Mouse (Mus musculus): ENCODE data around the gene Ptrh2. TPM values are rescaled to one million over a fixed set of nuclear protein-coding genes. Genes with fewer than 3 reads are reported as not detected.
"Not testable (repeated sequence)": the region's sequence is repeated elsewhere in the genome, so short reads cannot be mapped to it uniquely, and the experiment has no call there.

Gene Ptrh2
- polyA plus RNA-seq, 1 experiment from 2014 or later = 30.2 TPM

GRCm38 (mm10) chr11:86717306-86718065, 33.7 kb downstream of the Ptrh2 start:
- Histone ChIP-seq H3K36me3 (peaks cover 86% of the 10 kb centered on the region), H3K9me3 (no peaks in the 10 kb centered on the region), H3K27me3 (ENCODE audit: insufficient read depth, poor library complexity, severe bottlenecking) (no peaks in the 10 kb centered on the region), H3K4me3 (no peak overlapping the region), H3K4me1 (no peaks in the 10 kb centered on the region), H3K27ac (no peak overlapping the region)
- WGBS = 94% methylated on average over 6 of the region's 6 CpGs
- DNase-seq (ENCODE audit: low spot score) = no peak

- H3K27me3 ChIP-seq (ENCODE audit: insufficient read depth, poor library complexity, severe bottlenecking) = no peaks in the 10 kb centered on the region
- DNase-seq (ENCODE audit: low spot score) = no peak
- 97% methylated on average over 3 of the region's 3 CpGs for WGBS
- H3K27ac ChIP-seq = no peak overlapping the region
- no peaks in the 10 kb centered on the region for H3K4me1 ChIP-seq
- H3K9me3 ChIP-seq = no peaks in the 10 kb centered on the region
- no peak overlapping the region for H3K4me3 ChIP-seq
- peaks cover 84% of the 10 kb centered on the region for H3K36me3 ChIP-seq
Measured at GRCm38 (mm10) chr11:86718369-86718768, 34.6 kb downstream of the Ptrh2 start.

- Histone ChIP-seq H3K9me3 (no peaks in the 10 kb centered on the region), H3K36me3 (peaks cover 89% of the 10 kb centered on the region), H3K27ac (no peak overlapping the region), H3K4me3 (no peak overlapping the region), H3K4me1 (no peaks in the 10 kb centered on the region), H3K27me3 (ENCODE audit: insufficient read depth, poor library complexity, severe bottlenecking) (no peaks in the 10 kb centered on the region)
- 91% methylated on average over 8 of the region's 8 CpGs for WGBS
- DNase-seq (ENCODE audit: low spot score) = no peak
Measured at GRCm38 (mm10) chr11:86719390-86719789, 35.6 kb downstream of the Ptrh2 start.

GRCm38 (mm10) chr11:86724004-86724403, 40.2 kb downstream of the Ptrh2 start:
- no peaks in the 10 kb centered on the region for H3K9me3 ChIP-seq
- H3K27ac ChIP-seq = no peak overlapping the region
- H3K4me1 ChIP-seq = no peaks in the 10 kb centered on the region
- DNase-seq (ENCODE audit: low spot score) = no peak
- H3K4me3 ChIP-seq = no peak overlapping the region
- H3K36me3 ChIP-seq = peaks cover 84% of the 10 kb centered on the region
- no peaks in the 10 kb centered on the region for H3K27me3 ChIP-seq (ENCODE audit: insufficient read depth, poor library complexity, severe bottlenecking)
- WGBS = 91% methylated on average over 3 of the region's 3 CpGs

GRCm38 (mm10) chr11:86724982-86725381, 41.2 kb downstream of the Ptrh2 start:
- Histone ChIP-seq H3K27ac (no peak overlapping the region), H3K4me1 (no peaks in the 10 kb centered on the region), H3K9me3 (no peaks in the 10 kb centered on the region), H3K4me3 (no peak overlapping the region), H3K27me3 (ENCODE audit: insufficient read depth, poor library complexity, severe bottlenecking) (no peaks in the 10 kb centered on the region), H3K36me3 (peaks cover 81% of the 10 kb centered on the region)
- WGBS = 90% methylated on average over 7 of the region's 7 CpGs
- no peak for DNase-seq (ENCODE audit: low spot score)

- H3K4me1 ChIP-seq = no peaks in the 10 kb centered on the region
- no peaks in the 10 kb centered on the region for H3K27me3 ChIP-seq (ENCODE audit: insufficient read depth, poor library complexity, severe bottlenecking)
- no peak for DNase-seq (ENCODE audit: low spot score)
- H3K27ac ChIP-seq = no peak overlapping the region
- H3K4me3 ChIP-seq = no peak overlapping the region
- peaks cover 81% of the 10 kb centered on the region for H3K36me3 ChIP-seq
- H3K9me3 ChIP-seq = no peaks in the 10 kb centered on the region
Measured at GRCm38 (mm10) chr11:86725607-86726006, 41.8 kb downstream of the Ptrh2 start.

GRCm38 (mm10) chr11:86731443-86731842, 47.7 kb downstream of the Ptrh2 start:
- Histone ChIP-seq H3K4me1 (peaks cover 10% of the 10 kb centered on the region; the same call in 1 of the 2 replicates), H3K9me3 (no peaks in the 10 kb centered on the region), H3K36me3 (peaks cover 68% of the 10 kb centered on the region), H3K4me3 (peak overlapping the region; percentile 19; the same call in 1 of the 2 replicates), H3K27me3 (ENCODE audit: insufficient read depth, poor library complexity, severe bottlenecking) (no peaks in the 10 kb centered on the region), H3K27ac (peak overlapping the region; percentile 78)
- no peak for DNase-seq (ENCODE audit: low spot score)
- WGBS = 53% methylated on average over 2 of the region's 2 CpGs

GRCm38 (mm10) chr11:86734241-86734939, 50.6 kb downstream of the Ptrh2 start:
- Histone ChIP-seq H3K9me3 (no peaks in the 10 kb centered on the region), H3K4me1 (peaks cover 10% of the 10 kb centered on the region; the same call in 1 of the 2 replicates), H3K27ac (peak overlapping the region; percentile 52; the same call in 1 of the 2 replicates), H3K4me3 (no peak overlapping the region), H3K27me3 (ENCODE audit: insufficient read depth, poor library complexity, severe bottlenecking) (no peaks in the 10 kb centered on the region), H3K36me3 (peaks cover 47% of the 10 kb centered on the region)
- DNase-seq (ENCODE audit: low spot score) = no peak
- 76% methylated on average over 10 of the region's 10 CpGs for WGBS

GRCm38 (mm10) chr11:86734993-86735392, 51.2 kb downstream of the Ptrh2 start:
- Histone ChIP-seq H3K36me3 (peaks cover 44% of the 10 kb centered on the region), H3K27ac (0 out of 2 replicates have a peak overlapping the region, but pooled peaks have one; percentile 52), H3K9me3 (no peaks in the 10 kb centered on the region), H3K4me3 (no peak overlapping the region), H3K4me1 (peaks cover 10% of the 10 kb centered on the region; the same call in 1 of the 2 replicates), H3K27me3 (ENCODE audit: insufficient read depth, poor library complexity, severe bottlenecking) (no peaks in the 10 kb centered on the region)
- DNase-seq (ENCODE audit: low spot score) = no peak
- WGBS = 86% methylated on average over 4 of the region's 4 CpGs

GRCm38 (mm10) chr11:86737301-86738000, 53.7 kb downstream of the Ptrh2 start:
- no peaks in the 10 kb centered on the region for H3K9me3 ChIP-seq
- 83% methylated on average over 8 of the region's 8 CpGs for whole genome bisulfite sequencing
- no peak overlapping the region for H3K27ac ChIP-seq
- no peak for DNase-seq (ENCODE audit: low spot score)
- peaks cover 23% of the 10 kb centered on the region for H3K36me3 ChIP-seq
- H3K4me1 ChIP-seq = peaks cover 6% of the 10 kb centered on the region; the same call in 1 of the 2 replicates
- H3K4me3 ChIP-seq = no peak overlapping the region
- no peaks in the 10 kb centered on the region for H3K27me3 ChIP-seq (ENCODE audit: insufficient read depth, poor library complexity, severe bottlenecking)

- H3K27ac ChIP-seq; DNase-seq (ENCODE audit: low spot score); H3K4me3 ChIP-seq; H3K9me3 ChIP-seq; H3K27me3 ChIP-seq (ENCODE audit: insufficient read depth, poor library complexity, severe bottlenecking): not testable (repeated sequence)
- WGBS = 90% methylated on average over 1 of the region's 1 CpGs
- Histone ChIP-seq H3K36me3 (peaks cover 16% of the 10 kb centered on the region), H3K4me1 (peaks cover 12% of the 10 kb centered on the region; the same call in 1 of the 2 replicates)
Measured at GRCm38 (mm10) chr11:86738308-86738707, 54.5 kb downstream of the Ptrh2 start.

GRCm38 (mm10) chr11:86738956-86739355, 55.2 kb downstream of the Ptrh2 start:
- no peak overlapping the region for H3K27ac ChIP-seq

GRCm38 (mm10) chr11:86739470-86739869, 55.7 kb downstream of the Ptrh2 start:
- 75% methylated on average over 2 of the region's 2 CpGs for WGBS
- peaks cover 18% of the 10 kb centered on the region for H3K4me1 ChIP-seq

More at GRCm38 (mm10) chr11:86738956-86739355, 55.2 kb downstream of the Ptrh2 start:
- Histone ChIP-seq H3K9me3 (no peaks in the 10 kb centered on the region), H3K27me3 (ENCODE audit: insufficient read depth, poor library complexity, severe bottlenecking) (no peaks in the 10 kb centered on the region), H3K4me3 (no peak overlapping the region), H3K4me1 (peaks cover 19% of the 10 kb centered on the region), H3K36me3 (peaks cover 12% of the 10 kb centered on the region)
- no peak for DNase-seq (ENCODE audit: low spot score)
- WGBS = 84% methylated on average over 1 of the region's 1 CpGs

More at GRCm38 (mm10) chr11:86739470-86739869, 55.7 kb downstream of the Ptrh2 start:
- H3K9me3 ChIP-seq = no peaks in the 10 kb centered on the region
- no peak overlapping the region for H3K4me3 ChIP-seq
- DNase-seq (ENCODE audit: low spot score) = no peak
- H3K27me3 ChIP-seq (ENCODE audit: insufficient read depth, poor library complexity, severe bottlenecking) = no peaks in the 10 kb centered on the region
- H3K36me3 ChIP-seq = peaks cover 11% of the 10 kb centered on the region
- no peak overlapping the region for H3K27ac ChIP-seq
